Mouse (Mus musculus): ENCODE measurements at regions not wholly inside any gene's neighbourhood (a gene's known extent, or its start where the extent isn't known, plus 50 kb on each side); places are given as distances from the start of the nearest gene placed in this dataset.
A peak's percentile ranks its signal among the peaks of the same experiment; 100 is the strongest.

- dilution Hi-C loops (cut with MboI; ENCODE audit: extremely low pct_ligation_motif_present, extremely low pct_unique_long_range_greater_than_20kb, low sequenced_read_pairs) (no loop called here), in situ Hi-C loops (cut with MboI; ENCODE audit: low pct_ligation_motif_present, low pct_unique_long_range_greater_than_20kb, low sequenced_read_pairs) (loop anchor here (25.0 kb wide), 1 partner anchor 232 kb away; no protein-coding TSS in a partner anchor)
- H3K27ac ChIP-seq (ENCODE audit: insufficient read depth, low read depth), result no peak overlapping the region
- no peak for DNase-seq (ENCODE audit: extremely low read depth)
- TF ChIP-seq USF2 (conservative IDR thresholded peaks at IDR 0.05; ENCODE audit: low read depth, low read length), result no peak
- TF ChIP-seq MAX (IDR thresholded peaks at IDR 0.05; ENCODE audit: low read length), result no peak
- TF ChIP-seq RCOR1 (conservative IDR thresholded peaks at IDR 0.05; ENCODE audit: low read depth, low read length), result no peak
- TF ChIP-seq MAFK (IDR thresholded peaks at IDR 0.05; ENCODE audit: insufficient replicate concordance, low read length), result no peak
- no peak for TF ChIP-seq MYC (IDR thresholded peaks at IDR 0.05; ENCODE audit: low read depth, low read length)
- no peak for TF ChIP-seq ELF1 (IDR thresholded peaks at IDR 0.05; ENCODE audit: low read depth, low read length)
- TF ChIP-seq E2F4 (IDR thresholded peaks at IDR 0.05; ENCODE audit: insufficient replicate concordance, low read depth, low read length), result no peak
- no peak for TF ChIP-seq UBTF (IDR thresholded peaks at IDR 0.05; ENCODE audit: low read depth, low read length)
- no peak for TF ChIP-seq JUND (conservative IDR thresholded peaks at IDR 0.05; ENCODE audit: low read depth, low read length)
- TF ChIP-seq MXI1 (IDR thresholded peaks at IDR 0.05; ENCODE audit: low read depth, low read length), result no peak
- no peak for TF ChIP-seq NELFE (IDR thresholded peaks at IDR 0.05; ENCODE audit: low read depth, low read length)
- TF ChIP-seq ZMIZ1 (IDR thresholded peaks at IDR 0.05; ENCODE audit: low read depth, low read length), result no peak
- TF ChIP-seq POLR2AphosphoS2 (IDR thresholded peaks at IDR 0.05; ENCODE audit: low read depth, low read length), result no peak
- TF ChIP-seq TBP (conservative IDR thresholded peaks at IDR 0.05; ENCODE audit: low read depth, low read length), result no peak
- TF ChIP-seq ETS1 (conservative IDR thresholded peaks at IDR 0.05; ENCODE audit: low read depth, low read length), result no peak
- TF ChIP-seq USF1 (IDR thresholded peaks at IDR 0.05; ENCODE audit: low read depth, low read length), result no peak
- no peak for TF ChIP-seq BHLHE40 (IDR thresholded peaks at IDR 0.05; ENCODE audit: low read depth, low read length)
- H3K4me2 ChIP-seq (ENCODE audit: insufficient read depth, low read depth, poor library complexity, severe bottlenecking), result no peak overlapping the region
- no peak overlapping the region for H3K4me3 ChIP-seq (replicated peaks in 1 of 3; ENCODE audit: low read depth in 2 of 3, low read length in 2 of 3, poor library complexity in 1 of 3)
- no peaks in the 10 kb centered on the region for H3K79me2 ChIP-seq (replicated peaks; ENCODE audit: control insufficient read depth, extremely low read depth, insufficient read depth, poor library complexity, severe bottlenecking)
- no peak overlapping the region for H3K9ac ChIP-seq (ENCODE audit: insufficient read depth, low read depth)
- H3K9me3 ChIP-seq (replicated peaks; ENCODE audit: low read length), result no peaks in the 10 kb centered on the region
- no peaks in the 10 kb centered on the region for H3K36me3 ChIP-seq (replicated peaks in 1 of 2; ENCODE audit: control insufficient read depth in 1 of 2, insufficient read depth in 1 of 2, low read length in 1 of 2)
- no peaks in the 10 kb centered on the region for H3K27me3 ChIP-seq (replicated peaks)
- no peaks in the 10 kb centered on the region for H3K4me1 ChIP-seq (ENCODE audit: control insufficient read depth in 1 of 2, insufficient read depth in 2 of 2)
Observed at GRCm38 (mm10) chr10:24380478-24381273, 157.4 kb downstream of the Moxd1 start.

- H3K4me3 ChIP-seq (replicated peaks in 1 of 3; ENCODE audit: low read depth in 2 of 3, low read length in 2 of 3, poor library complexity in 1 of 3), result no peak overlapping the region
- in situ Hi-C loops (cut with MboI; ENCODE audit: low pct_ligation_motif_present, low pct_unique_long_range_greater_than_20kb, low sequenced_read_pairs), result loop anchor here (25.0 kb wide), 1 partner anchor 230 kb away; no protein-coding TSS in a partner anchor
Observed at GRCm38 (mm10) chr10:24381917-24382316, 158.6 kb downstream of the Moxd1 start.

More at GRCm38 (mm10) chr10:24381917-24382316, 158.6 kb downstream of the Moxd1 start:
- TF ChIP-seq ZNF384 (IDR thresholded peaks at IDR 0.05; ENCODE audit: low read depth, low read length) (no peak), POLR2AphosphoS2 (IDR thresholded peaks at IDR 0.05; ENCODE audit: low read depth, low read length) (no peak), EP300 (IDR thresholded peaks at IDR 0.05; ENCODE audit: low read length) (no peak), PAX5 (IDR thresholded peaks at IDR 0.05; ENCODE audit: low read length) (no peak), TCF12 (IDR thresholded peaks at IDR 0.05; ENCODE audit: low read depth, low read length) (no peak), ELF1 (IDR thresholded peaks at IDR 0.05; ENCODE audit: low read depth, low read length) (no peak), ETS1 (conservative IDR thresholded peaks at IDR 0.05; ENCODE audit: low read depth, low read length) (no peak), MAZ (IDR thresholded peaks at IDR 0.05; ENCODE audit: low read depth, low read length) (no peak), CTCF (conservative IDR thresholded peaks at IDR 0.05 in 1 of 2, IDR thresholded peaks at IDR 0.05 in 1 of 2; ENCODE audit: low read depth in 2 of 2, low read length in 2 of 2) (peak; percentile 39 to 72; a peak in 3 of 4 replicates), RCOR1 (conservative IDR thresholded peaks at IDR 0.05; ENCODE audit: low read depth, low read length) (no peak), MYC (IDR thresholded peaks at IDR 0.05; ENCODE audit: low read depth, low read length) (no peak), JUN (IDR thresholded peaks at IDR 0.05; ENCODE audit: insufficient read depth, low read depth, low read length) (no peak), NRF1 (IDR thresholded peaks at IDR 0.05; ENCODE audit: low read depth, low read length) (no peak), ZMIZ1 (IDR thresholded peaks at IDR 0.05; ENCODE audit: low read depth, low read length) (no peak), SMC3 (IDR thresholded peaks at IDR 0.05; ENCODE audit: low read depth, low read length) (peak; percentile 47), RAD21 (IDR thresholded peaks at IDR 0.05; ENCODE audit: low read depth, low read length) (peak; percentile 46), BHLHE40 (IDR thresholded peaks at IDR 0.05; ENCODE audit: low read depth, low read length) (no peak), JUND (conservative IDR thresholded peaks at IDR 0.05; ENCODE audit: low read depth, low read length) (no peak), MAX (IDR thresholded peaks at IDR 0.05; ENCODE audit: low read length) (no peak)
- Histone ChIP-seq H3K4me1 (ENCODE audit: control insufficient read depth in 1 of 2, insufficient read depth in 2 of 2) (no peaks in the 10 kb centered on the region), H3K27me3 (replicated peaks) (no peaks in the 10 kb centered on the region), H3K9ac (ENCODE audit: insufficient read depth, low read depth) (no peak overlapping the region), H3K4me2 (ENCODE audit: insufficient read depth, low read depth, poor library complexity, severe bottlenecking) (no peak overlapping the region), H3K9me3 (replicated peaks; ENCODE audit: low read length) (no peaks in the 10 kb centered on the region), H3K36me3 (replicated peaks in 1 of 2; ENCODE audit: control insufficient read depth in 1 of 2, insufficient read depth in 1 of 2, low read length in 1 of 2) (no peaks in the 10 kb centered on the region), H3K79me2 (replicated peaks; ENCODE audit: control insufficient read depth, extremely low read depth, insufficient read depth, poor library complexity, severe bottlenecking) (no peaks in the 10 kb centered on the region), H3K27ac (ENCODE audit: insufficient read depth, low read depth) (no peak overlapping the region)
- peak; percentile 29 for DNase-seq (ENCODE audit: extremely low read depth)
- dilution Hi-C loops (cut with MboI; ENCODE audit: extremely low pct_ligation_motif_present, extremely low pct_unique_long_range_greater_than_20kb, low sequenced_read_pairs), result no loop called here

Data from CH12.LX (cell line).